Comparison of ENCODE assay signal across 25 mouse cellular contexts in the genomic region with DNA sequence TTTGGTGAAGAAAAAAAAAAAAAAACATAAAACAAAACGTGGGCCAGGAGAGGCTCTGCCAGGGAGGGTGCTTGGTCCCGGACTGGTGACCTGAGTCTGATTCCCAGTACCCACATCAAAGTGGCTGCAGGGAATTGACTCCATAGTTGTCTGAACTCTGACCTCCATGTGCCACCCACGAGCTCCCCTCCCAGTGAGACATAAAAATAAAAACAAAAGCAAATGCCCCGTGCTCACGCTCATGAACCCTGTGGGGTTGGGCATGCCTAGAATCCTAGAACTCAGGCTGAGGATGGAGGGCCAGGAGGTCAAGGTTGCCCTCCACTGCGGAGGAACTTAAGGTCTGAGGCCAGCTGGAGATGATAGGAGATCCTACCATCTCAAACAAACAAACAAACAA. TPM values are rescaled to one million over a fixed set of nuclear protein-coding genes. Genes with fewer than 3 reads are reported as not detected.
DNase-seq lines count a peak whose midpoint lies in the region; ATAC-seq and TF ChIP-seq lines count a peak whose summit lies in the region.
"Had no signal": no experiment of that assay in that cellular context is flagged by ENCODE, and none has a peak within 500 bp of the region (broad histone marks: within the 10 kb centered on the region; RNA-seq: fewer than 3 reads in every experiment).

No protein-coding gene starts in this region.

- H3K4me2 ChIP-seq in kidney, embryonic 15.5 days = no peak overlapping the region
- H3K4me2 ChIP-seq in liver, embryonic 14.5 days (ENCODE audit: low read depth) = peak overlapping the region; percentile 39; the same call in 1 of the 2 replicates
- H3K4me2 ChIP-seq in liver, embryonic 11.5 days = no peak overlapping the region
- H3K4me2 ChIP-seq in liver, embryonic 15.5 days = peak overlapping the region; percentile 43; the same call in 1 of the 2 replicates
- H3K4me2 ChIP-seq: forebrain, embryonic 15.5 days; heart, embryonic 12.5 days; limb, embryonic 12.5 days; midbrain, embryonic 13.5 days had no signal

- H3K9ac ChIP-seq in kidney, embryonic 15.5 days = no peak overlapping the region
- no peak overlapping the region for H3K9ac ChIP-seq in liver, embryonic 14.5 days (replicated peaks)
- H3K9ac ChIP-seq in liver, embryonic 11.5 days (ENCODE audit: low read depth, low read length) = no peak overlapping the region
- H3K9ac ChIP-seq in liver, embryonic 15.5 days = no peak overlapping the region
- H3K9ac ChIP-seq: forebrain, embryonic 15.5 days; heart, embryonic 12.5 days; limb, embryonic 12.5 days; lung, embryonic 14.5 days; midbrain, embryonic 13.5 days had no signal

- DNase-seq in kidney, adult 18-20 months = peak; percentile 60
- DNase-seq in liver, embryonic 14.5 days (ENCODE audit: low read depth in 3 of 3, low spot score in 3 of 3) = no peak
- no peak for DNase-seq in liver, embryonic 11.5 days (ENCODE audit: low spot score)
- DNase-seq in layer of hippocampus, postnatal 14 days (ENCODE audit: low spot score in 2 of 2) = no peak
- no peak for DNase-seq in urinary bladder, adult 18-20 months (ENCODE audit: low spot score in 2 of 2)
- DNase-seq: adrenal gland, postnatal 25 days; cerebellum, adult 11 months; cerebellum, postnatal 10 days; gastrocnemius, postnatal 14 days; layer of hippocampus, postnatal 36 days; lung, embryonic 14.5 days; lung, postnatal 36 days had no signal

- H3K27me3 ChIP-seq in kidney, embryonic 15.5 days = peaks cover 52% of the 10 kb centered on the region
- H3K27me3 ChIP-seq in liver, embryonic 14.5 days (ENCODE audit: control insufficient read depth, insufficient read depth, low read length) = peaks cover 28% of the 10 kb centered on the region
- H3K27me3 ChIP-seq in liver, embryonic 11.5 days (replicated peaks; ENCODE audit: control insufficient read depth, insufficient read depth, low read length) = peaks cover 49% of the 10 kb centered on the region
- peaks cover 78% of the 10 kb centered on the region for H3K27me3 ChIP-seq in liver, embryonic 15.5 days

- ATAC-seq in kidney, embryonic 15.5 days (replicated peaks; ENCODE audit: low FRiP score) = no peak
- ATAC-seq in liver, embryonic 14.5 days (ENCODE audit: insufficient read depth) = no peak
- ATAC-seq in liver, embryonic 11.5 days (replicated peaks; ENCODE audit: low FRiP score) = no peak
- no peak for ATAC-seq in liver, embryonic 15.5 days (ENCODE audit: insufficient read depth)
- ATAC-seq: activated CD4-positive, CD25-positive, alpha-beta regulatory T cell, adult 4 months; forebrain, embryonic 15.5 days; hindbrain, postnatal 0 days; midbrain, embryonic 13.5 days had no signal

- TF ChIP-seq CTCF in liver, embryonic 14.5 days (IDR thresholded peaks at IDR 0.05; ENCODE audit: low read depth) = no peak

- peaks cover 28% of the 10 kb centered on the region for H3K4me1 ChIP-seq in kidney, embryonic 15.5 days
- H3K4me1 ChIP-seq in liver, embryonic 14.5 days (replicated peaks; ENCODE audit: control insufficient read depth in 2 of 2, insufficient read depth in 2 of 2, low read length in 1 of 2) = no peaks in the 10 kb centered on the region
- peaks cover 4% of the 10 kb centered on the region; the same call in 1 of the 2 replicates for H3K4me1 ChIP-seq in liver, embryonic 11.5 days (replicated peaks; ENCODE audit: control insufficient read depth, insufficient read depth, low read length)
- peaks cover 18% of the 10 kb centered on the region; the same call in 1 of the 2 replicates for H3K4me1 ChIP-seq in liver, embryonic 15.5 days (replicated peaks)

- H3K4me3 ChIP-seq in kidney, embryonic 15.5 days (replicated peaks) = no peak overlapping the region
- H3K4me3 ChIP-seq in liver, embryonic 14.5 days (ENCODE audit: insufficient read depth in 1 of 2, low read depth in 2 of 2, low read length in 2 of 2) = no peak overlapping the region
- no peak overlapping the region for H3K4me3 ChIP-seq in liver, embryonic 11.5 days (ENCODE audit: low read depth, low read length)
- H3K4me3 ChIP-seq in liver, embryonic 15.5 days (replicated peaks) = no peak overlapping the region
- H3K4me3 ChIP-seq: forebrain, embryonic 15.5 days; heart, embryonic 12.5 days; layer of hippocampus, adult 2 months; limb, embryonic 12.5 days; megakaryocyte, embryonic 14.5 days; midbrain, embryonic 13.5 days had no signal

- TF ChIP-seq EP300 in liver, embryonic 14.5 days (IDR thresholded peaks at IDR 0.05; ENCODE audit: low read depth) = no peak

- 50% methylated on average over 6 of the region's 6 CpGs for WGBS in kidney, embryonic 15.5 days
- WGBS in liver, embryonic 14.5 days (ENCODE audit: insufficient replicate concordance) = 44% methylated on average over 6 of the region's 6 CpGs
- 50% methylated on average over 6 of the region's 6 CpGs for WGBS in liver, embryonic 11.5 days
- 44% methylated on average over 6 of the region's 6 CpGs for WGBS in liver, embryonic 15.5 days (ENCODE audit: insufficient replicate concordance)

- H3K27ac ChIP-seq in kidney, embryonic 15.5 days = no peak overlapping the region
- no peak overlapping the region for H3K27ac ChIP-seq in liver, embryonic 14.5 days
- no peak overlapping the region for H3K27ac ChIP-seq in liver, embryonic 11.5 days (ENCODE audit: low read depth, low read length)
- no peak overlapping the region for H3K27ac ChIP-seq in liver, embryonic 15.5 days (replicated peaks)
- H3K27ac ChIP-seq: embryonic facial prominence, embryonic 10.5 days; forebrain, embryonic 15.5 days; hindbrain, postnatal 0 days; layer of hippocampus, adult 2 months; limb, embryonic 12.5 days; midbrain, embryonic 13.5 days; stomach, postnatal 0 days had no signal

- no peaks in the 10 kb centered on the region for H3K9me3 ChIP-seq in kidney, embryonic 15.5 days (replicated peaks)
- H3K9me3 ChIP-seq in liver, embryonic 14.5 days (ENCODE audit: control insufficient read depth, low read length) = no peaks in the 10 kb centered on the region
- no peaks in the 10 kb centered on the region for H3K9me3 ChIP-seq in liver, embryonic 11.5 days (ENCODE audit: control insufficient read depth, low read length)
- H3K9me3 ChIP-seq in liver, embryonic 15.5 days (replicated peaks) = no peaks in the 10 kb centered on the region
- H3K9me3 ChIP-seq: forebrain, embryonic 15.5 days; heart, embryonic 12.5 days; limb, embryonic 12.5 days; midbrain, embryonic 13.5 days had no signal

- H3K36me3 ChIP-seq in kidney, embryonic 15.5 days = no peaks in the 10 kb centered on the region
- no peaks in the 10 kb centered on the region for H3K36me3 ChIP-seq in liver, embryonic 14.5 days (replicated peaks; ENCODE audit: control insufficient read depth, insufficient read depth, low read depth)
- no peaks in the 10 kb centered on the region for H3K36me3 ChIP-seq in liver, embryonic 11.5 days (ENCODE audit: control insufficient read depth, insufficient read depth, low read length)
- no peaks in the 10 kb centered on the region for H3K36me3 ChIP-seq in liver, embryonic 15.5 days (replicated peaks)
- H3K36me3 ChIP-seq: embryonic facial prominence, embryonic 10.5 days; forebrain, embryonic 15.5 days; heart, embryonic 12.5 days; limb, embryonic 12.5 days; midbrain, embryonic 13.5 days had no signal

RNA-seq across cellular contexts. Expression of gene Mlxipl, which starts 19.3 kb away (rescaled TPM):
- polyA plus RNA-seq in kidney, embryonic 15.5 days (2015; fragmentation: Nextera tagmentation; extraction: Ambion mirVana) = 7.3 and 7.4 TPM in 2 replicates
- 14.7 and 18.5 TPM in 2 replicates for polyA plus RNA-seq in liver, embryonic 14.5 days (2012; rRNA removed)
- polyA plus RNA-seq in liver, embryonic 14.5 days (2014; fragmentation: Nextera tagmentation; extraction: Ambion mirVana) = 6.6 and 8.4 TPM in 2 replicates
- polyA plus RNA-seq in liver, embryonic 11.5 days (2014; fragmentation: Nextera tagmentation; extraction: Ambion mirVana) = 18.5 and 18.7 TPM in 2 replicates
- 9.6 and 11.9 TPM in 2 replicates for polyA plus RNA-seq in liver, embryonic 15.5 days (2015; fragmentation: Nextera tagmentation; extraction: Ambion mirVana)
- 1 to 10 TPM; 3.2 to 5.8 TPM for total RNA-seq in layer of hippocampus, postnatal 14 days (2021)
- polyA plus RNA-seq: activated CD4-positive, CD25-positive, alpha-beta regulatory T cell, adult 4 months; C2C12 had no signal

RNA-seq across cellular contexts. Expression of gene Vps37d, which starts 31.0 kb away (rescaled TPM):
- 9.2 and 10.9 TPM in 2 replicates for polyA plus RNA-seq in kidney, embryonic 15.5 days (2015; fragmentation: Nextera tagmentation; extraction: Ambion mirVana)
- 0.29 and 0.30 TPM in 2 replicates for polyA plus RNA-seq in liver, embryonic 14.5 days (2012; rRNA removed)
- polyA plus RNA-seq in liver, embryonic 14.5 days (2014; fragmentation: Nextera tagmentation; extraction: Ambion mirVana) = 0.06 and 0.10 TPM in 2 replicates
- polyA plus RNA-seq in liver, embryonic 11.5 days (2014; fragmentation: Nextera tagmentation; extraction: Ambion mirVana) = 2.6 and 3.0 TPM in 2 replicates
- polyA plus RNA-seq in liver, embryonic 15.5 days (2015; fragmentation: Nextera tagmentation; extraction: Ambion mirVana) = 0.13 and 0.30 TPM in 2 replicates
- 10 to 100 TPM; 27.5 to 28.2 TPM for total RNA-seq in layer of hippocampus, postnatal 14 days (2021)
- polyA plus RNA-seq: activated CD4-positive, CD25-positive, alpha-beta regulatory T cell, adult 4 months had no signal

RNA-seq across cellular contexts. Expression of gene Tbl2, which starts 40.4 kb away (rescaled TPM):
- 25.5 and 26.8 TPM in 2 replicates for polyA plus RNA-seq in kidney, embryonic 15.5 days (2015; fragmentation: Nextera tagmentation; extraction: Ambion mirVana)
- polyA plus RNA-seq in liver, embryonic 14.5 days (2012; rRNA removed) = 4.4 and 5.5 TPM in 2 replicates
- 9.8 and 10.2 TPM in 2 replicates for polyA plus RNA-seq in liver, embryonic 14.5 days (2014; fragmentation: Nextera tagmentation; extraction: Ambion mirVana)
- 24.6 and 29.2 TPM in 2 replicates for polyA plus RNA-seq in liver, embryonic 11.5 days (2014; fragmentation: Nextera tagmentation; extraction: Ambion mirVana)
- polyA plus RNA-seq in liver, embryonic 15.5 days (2015; fragmentation: Nextera tagmentation; extraction: Ambion mirVana) = 11.7 and 12.2 TPM in 2 replicates
- 10 to 100 TPM; 24.5 to 26.2 TPM for total RNA-seq in layer of hippocampus, postnatal 14 days (2021)

RNA-seq across cellular contexts. Expression of gene Bud23, which starts 44.3 kb away (rescaled TPM):
- 121 and 137 TPM in 2 replicates for polyA plus RNA-seq in kidney, embryonic 15.5 days (2015; fragmentation: Nextera tagmentation; extraction: Ambion mirVana)
- polyA plus RNA-seq in liver, embryonic 14.5 days (2012; rRNA removed) = 36.7 and 43.3 TPM in 2 replicates
- polyA plus RNA-seq in liver, embryonic 14.5 days (2014; fragmentation: Nextera tagmentation; extraction: Ambion mirVana) = 46.0 and 50.1 TPM in 2 replicates
- 157 and 158 TPM in 2 replicates for polyA plus RNA-seq in liver, embryonic 11.5 days (2014; fragmentation: Nextera tagmentation; extraction: Ambion mirVana)
- polyA plus RNA-seq in liver, embryonic 15.5 days (2015; fragmentation: Nextera tagmentation; extraction: Ambion mirVana) = 52.7 and 56.4 TPM in 2 replicates
- 10 to 100 TPM; 49.4 to 51.6 TPM for total RNA-seq in layer of hippocampus, postnatal 14 days (2021)

RNA-seq across cellular contexts. Expression of gene Dnajc30, which starts 45.0 kb away (rescaled TPM):
- polyA plus RNA-seq in kidney, embryonic 15.5 days (2015; fragmentation: Nextera tagmentation; extraction: Ambion mirVana) = 30.9 and 36.7 TPM in 2 replicates
- polyA plus RNA-seq in liver, embryonic 14.5 days (2012; rRNA removed) = 9.5 and 12.1 TPM in 2 replicates
- 13.3 and 14.2 TPM in 2 replicates for polyA plus RNA-seq in liver, embryonic 14.5 days (2014; fragmentation: Nextera tagmentation; extraction: Ambion mirVana)
- polyA plus RNA-seq in liver, embryonic 11.5 days (2014; fragmentation: Nextera tagmentation; extraction: Ambion mirVana) = 25.1 and 27.2 TPM in 2 replicates
- polyA plus RNA-seq in liver, embryonic 15.5 days (2015; fragmentation: Nextera tagmentation; extraction: Ambion mirVana) = 14.3 and 14.9 TPM in 2 replicates
- total RNA-seq in layer of hippocampus, postnatal 14 days (2021) = 10 to 100 TPM; 37.0 to 37.4 TPM

Comparison
In these comparisons a context has a peak if more than half of its experiments do, and no peak if none do; other contexts are left out.
1. H3K4me2 ChIP-seq: peak in liver, embryonic 14.5 days (single experiment) and liver, embryonic 15.5 days (single experiment); none in kidney, embryonic 15.5 days (single experiment) and liver, embryonic 11.5 days (single experiment).